Mouse (Mus musculus): Measurements from ENCODE around the gene Prkcd. TPM values are rescaled to one million over a fixed set of nuclear protein-coding genes. Genes with fewer than 3 reads are reported as not detected.

Prkcd gene
- polyA plus RNA-seq, 1 experiment from 2014 or later, result 52.4 TPM

- Histone ChIP-seq H3K4me3 (ENCODE audit: low read length) (peak within 1 kb of the TSS; percentile 94), H3K4me2 (replicated peaks; ENCODE audit: low read depth, low read length) (peak within 1 kb of the TSS; percentile 77), H3K27me3 (ENCODE audit: insufficient read depth, low read length) (no peaks in the 10 kb centered on the region), H3K9me3 (ENCODE audit: low read length) (no peaks in the 10 kb centered on the region), H3K9ac (replicated peaks; ENCODE audit: low read length) (peak within 1 kb of the TSS; percentile 99), H3K36me3 (ENCODE audit: insufficient read depth, low read length) (0 out of 2 replicates have a peak, but pooled peaks cover 4% of the 10 kb centered on the region), H3K4me1 (ENCODE audit: insufficient read depth, low read length) (peaks cover 13% of the 10 kb centered on the region), H3K27ac (ENCODE audit: low read length) (peak within 1 kb of the TSS; percentile 85)
- peak; percentile 87 for ATAC-seq (ENCODE audit: low FRiP score, low TSS enrichment)
- WGBS, result 2% methylated on average over 38 of the region's 38 CpGs
Measured at GRCm38 (mm10) chr14:30653943-30654659, 28.1 kb upstream of the Prkcd start, which contains the start of gene Rft1. Gene Rft1 (plus strand): TSS chr14:30654360.

GRCm38 (mm10) chr14:30650969-30651368 is 25.0 kb upstream of the Prkcd start:
- no peaks in the 10 kb centered on the region for H3K9me3 ChIP-seq (ENCODE audit: low read length)
- no peaks in the 10 kb centered on the region for H3K27me3 ChIP-seq (ENCODE audit: insufficient read depth, low read length)
- H3K9ac ChIP-seq (replicated peaks; ENCODE audit: low read length), result no peak overlapping the region; the same call in 1 of the 2 replicates
- no peak overlapping the region for H3K4me2 ChIP-seq (replicated peaks; ENCODE audit: low read depth, low read length)
- H3K36me3 ChIP-seq (ENCODE audit: insufficient read depth, low read length), result no peaks in the 10 kb centered on the region
- 9% methylated on average over 4 of the region's 4 CpGs for WGBS
- no peak overlapping the region for H3K4me3 ChIP-seq (ENCODE audit: low read length)
- H3K27ac ChIP-seq (ENCODE audit: low read length), result peak overlapping the region; percentile 26; the same call in 1 of the 2 replicates
- H3K4me1 ChIP-seq (ENCODE audit: insufficient read depth, low read length), result peaks cover 17% of the 10 kb centered on the region
- peak; percentile 95 for ATAC-seq (ENCODE audit: low FRiP score, low TSS enrichment)

GRCm38 (mm10) chr14:30649745-30650144 is 23.7 kb upstream of the Prkcd start:
- H3K4me3 ChIP-seq (ENCODE audit: low read length), result no peak overlapping the region
- H3K4me1 ChIP-seq (ENCODE audit: insufficient read depth, low read length), result peaks cover 14% of the 10 kb centered on the region
- no peak for ATAC-seq (ENCODE audit: low FRiP score, low TSS enrichment)
- no peak overlapping the region for H3K9ac ChIP-seq (replicated peaks; ENCODE audit: low read length)
- 68% methylated on average over 8 of the region's 8 CpGs for WGBS
- no peak overlapping the region for H3K4me2 ChIP-seq (replicated peaks; ENCODE audit: low read depth, low read length)
- no peak overlapping the region for H3K27ac ChIP-seq (ENCODE audit: low read length)
- H3K36me3 ChIP-seq (ENCODE audit: insufficient read depth, low read length), result no peaks in the 10 kb centered on the region
- no peaks in the 10 kb centered on the region for H3K27me3 ChIP-seq (ENCODE audit: insufficient read depth, low read length)
- no peaks in the 10 kb centered on the region for H3K9me3 ChIP-seq (ENCODE audit: low read length)

- WGBS, result 55% methylated on average over 3 of the region's 3 CpGs
- H3K9ac ChIP-seq (replicated peaks; ENCODE audit: low read length), result no peak overlapping the region
Measured at GRCm38 (mm10) chr14:30648478-30648877, 22.5 kb upstream of the Prkcd start.

GRCm38 (mm10) chr14:30646486-30646885 is 20.5 kb upstream of the Prkcd start:
- WGBS, result 82% methylated on average over 1 of the region's 1 CpGs
- Histone ChIP-seq H3K36me3 (ENCODE audit: insufficient read depth, low read length) (no peaks in the 10 kb centered on the region), H3K4me3 (ENCODE audit: low read length) (no peak overlapping the region), H3K4me2 (replicated peaks; ENCODE audit: low read depth, low read length) (no peak overlapping the region), H3K27ac (ENCODE audit: low read length) (no peak overlapping the region), H3K9ac (replicated peaks; ENCODE audit: low read length) (no peak overlapping the region), H3K4me1 (ENCODE audit: insufficient read depth, low read length) (peaks cover 11% of the 10 kb centered on the region; the same call in 1 of the 2 replicates), H3K27me3 (ENCODE audit: insufficient read depth, low read length) (no peaks in the 10 kb centered on the region), H3K9me3 (ENCODE audit: low read length) (no peaks in the 10 kb centered on the region)
- no peak for ATAC-seq (ENCODE audit: low FRiP score, low TSS enrichment)

More at GRCm38 (mm10) chr14:30648478-30648877, 22.5 kb upstream of the Prkcd start:
- H3K36me3 ChIP-seq (ENCODE audit: insufficient read depth, low read length), result no peaks in the 10 kb centered on the region
- no peak overlapping the region for H3K4me3 ChIP-seq (ENCODE audit: low read length)
- no peaks in the 10 kb centered on the region for H3K9me3 ChIP-seq (ENCODE audit: low read length)
- no peak overlapping the region for H3K4me2 ChIP-seq (replicated peaks; ENCODE audit: low read depth, low read length)
- no peak overlapping the region for H3K27ac ChIP-seq (ENCODE audit: low read length)
- ATAC-seq (ENCODE audit: low FRiP score, low TSS enrichment), result no peak
- no peaks in the 10 kb centered on the region for H3K27me3 ChIP-seq (ENCODE audit: insufficient read depth, low read length)
- peaks cover 11% of the 10 kb centered on the region; the same call in 1 of the 2 replicates for H3K4me1 ChIP-seq (ENCODE audit: insufficient read depth, low read length)

GRCm38 (mm10) chr14:30645066-30645465 is 19.1 kb upstream of the Prkcd start:
- H3K9ac ChIP-seq (replicated peaks; ENCODE audit: low read length), result no peak overlapping the region
- ATAC-seq (ENCODE audit: low FRiP score, low TSS enrichment), result no peak
- no peak overlapping the region for H3K27ac ChIP-seq (ENCODE audit: low read length)
- H3K27me3 ChIP-seq (ENCODE audit: insufficient read depth, low read length), result no peaks in the 10 kb centered on the region
- 51% methylated on average over 8 of the region's 8 CpGs for WGBS
- H3K4me3 ChIP-seq (ENCODE audit: low read length), result no peak overlapping the region
- no peak overlapping the region for H3K4me2 ChIP-seq (replicated peaks; ENCODE audit: low read depth, low read length)
- no peaks in the 10 kb centered on the region for H3K9me3 ChIP-seq (ENCODE audit: low read length)
- H3K4me1 ChIP-seq (ENCODE audit: insufficient read depth, low read length), result peaks cover 7% of the 10 kb centered on the region; the same call in 1 of the 2 replicates
- no peaks in the 10 kb centered on the region for H3K36me3 ChIP-seq (ENCODE audit: insufficient read depth, low read length)

GRCm38 (mm10) chr14:30644026-30644425 is 18.0 kb upstream of the Prkcd start:
- no peak overlapping the region for H3K27ac ChIP-seq (ENCODE audit: low read length)

GRCm38 (mm10) chr14:30641748-30642147 is 15.7 kb upstream of the Prkcd start:
- Histone ChIP-seq H3K9me3 (ENCODE audit: low read length) (no peaks in the 10 kb centered on the region), H3K27me3 (ENCODE audit: insufficient read depth, low read length) (no peaks in the 10 kb centered on the region), H3K27ac (ENCODE audit: low read length) (no peak overlapping the region), H3K4me3 (ENCODE audit: low read length) (no peak overlapping the region), H3K4me2 (replicated peaks; ENCODE audit: low read depth, low read length) (no peak overlapping the region), H3K9ac (replicated peaks; ENCODE audit: low read length) (no peak overlapping the region), H3K36me3 (ENCODE audit: insufficient read depth, low read length) (no peaks in the 10 kb centered on the region), H3K4me1 (ENCODE audit: insufficient read depth, low read length) (peaks cover 5% of the 10 kb centered on the region; the same call in 1 of the 2 replicates)
- 69% methylated on average over 2 of the region's 2 CpGs for WGBS
- ATAC-seq (ENCODE audit: low FRiP score, low TSS enrichment), result no peak

More at GRCm38 (mm10) chr14:30644026-30644425, 18.0 kb upstream of the Prkcd start:
- Histone ChIP-seq H3K27me3 (ENCODE audit: insufficient read depth, low read length) (no peaks in the 10 kb centered on the region), H3K9me3 (ENCODE audit: low read length) (no peaks in the 10 kb centered on the region), H3K4me3 (ENCODE audit: low read length) (no peak overlapping the region), H3K4me2 (replicated peaks; ENCODE audit: low read depth, low read length) (no peak overlapping the region), H3K9ac (replicated peaks; ENCODE audit: low read length) (no peak overlapping the region), H3K4me1 (ENCODE audit: insufficient read depth, low read length) (peaks cover 7% of the 10 kb centered on the region; the same call in 1 of the 2 replicates), H3K36me3 (ENCODE audit: insufficient read depth, low read length) (no peaks in the 10 kb centered on the region)
- WGBS, result 92% methylated on average over 2 of the region's 2 CpGs
- ATAC-seq (ENCODE audit: low FRiP score, low TSS enrichment), result no peak

- Histone ChIP-seq H3K9ac (replicated peaks; ENCODE audit: low read length) (no peak overlapping the region), H3K27ac (ENCODE audit: low read length) (no peak overlapping the region), H3K4me3 (ENCODE audit: low read length) (no peak overlapping the region), H3K4me2 (replicated peaks; ENCODE audit: low read depth, low read length) (no peak overlapping the region), H3K9me3 (ENCODE audit: low read length) (no peaks in the 10 kb centered on the region), H3K27me3 (ENCODE audit: insufficient read depth, low read length) (no peaks in the 10 kb centered on the region), H3K4me1 (ENCODE audit: insufficient read depth, low read length) (0 out of 2 replicates have a peak, but pooled peaks cover 7% of the 10 kb centered on the region), H3K36me3 (ENCODE audit: insufficient read depth, low read length) (no peaks in the 10 kb centered on the region)
- WGBS, result 71% methylated on average over 4 of the region's 4 CpGs
- ATAC-seq (ENCODE audit: low FRiP score, low TSS enrichment), result no peak
Measured at GRCm38 (mm10) chr14:30638686-30639085, 12.7 kb upstream of the Prkcd start.

- Histone ChIP-seq H3K27me3 (ENCODE audit: insufficient read depth, low read length) (no peaks in the 10 kb centered on the region), H3K4me2 (replicated peaks; ENCODE audit: low read depth, low read length) (no peak overlapping the region), H3K9me3 (ENCODE audit: low read length) (no peaks in the 10 kb centered on the region), H3K9ac (replicated peaks; ENCODE audit: low read length) (no peak overlapping the region), H3K36me3 (ENCODE audit: insufficient read depth, low read length) (no peaks in the 10 kb centered on the region), H3K27ac (ENCODE audit: low read length) (no peak overlapping the region), H3K4me3 (ENCODE audit: low read length) (no peak overlapping the region), H3K4me1 (ENCODE audit: insufficient read depth, low read length) (0 out of 2 replicates have a peak, but pooled peaks cover 7% of the 10 kb centered on the region)
- no peak for ATAC-seq (ENCODE audit: low FRiP score, low TSS enrichment)
- WGBS, result 84% methylated on average over 4 of the region's 4 CpGs
Measured at GRCm38 (mm10) chr14:30638009-30638408, 12.0 kb upstream of the Prkcd start.
